Mouse (Mus musculus) naive thymus-derived CD4-positive, alpha-beta T cell, adult 2 months (primary cell): Measurements from ENCODE around the gene Mug1.
"Not testable (repeated sequence)": the region's sequence is repeated elsewhere in the genome, so short reads cannot be mapped to it uniquely, and the experiment has no call there.

Experiments
- DNase-seq: peaks from one replicate; pipeline ENCODE4 v3.0.0-alpha.2; 2011; ENCODE audit warnings: low read depth

Mug1 gene

DNA sequence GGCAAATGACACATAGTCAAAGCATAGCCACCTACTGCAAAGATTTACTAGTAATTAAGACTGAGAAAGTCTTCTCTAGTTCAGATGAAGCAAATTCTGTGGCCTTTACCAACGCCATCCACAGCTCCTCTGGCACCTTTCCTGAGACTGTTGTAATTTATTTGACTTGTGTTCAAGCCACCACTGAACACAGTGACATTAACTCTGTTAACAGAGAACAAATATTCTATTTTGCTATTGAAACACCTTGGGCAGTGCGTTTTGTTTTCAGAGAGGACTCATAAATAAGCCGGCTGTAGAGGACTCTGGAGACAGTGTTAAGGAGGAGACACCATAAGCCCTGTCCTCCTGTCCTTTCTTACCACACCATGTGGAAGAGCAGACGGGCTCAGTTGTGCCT, at the start of gene Mug1:
Mug1 (plus strand) TSS at position 271 of the 400 bp plus-strand sequence.
- not testable (repeated sequence) for DNase-seq

DNA sequence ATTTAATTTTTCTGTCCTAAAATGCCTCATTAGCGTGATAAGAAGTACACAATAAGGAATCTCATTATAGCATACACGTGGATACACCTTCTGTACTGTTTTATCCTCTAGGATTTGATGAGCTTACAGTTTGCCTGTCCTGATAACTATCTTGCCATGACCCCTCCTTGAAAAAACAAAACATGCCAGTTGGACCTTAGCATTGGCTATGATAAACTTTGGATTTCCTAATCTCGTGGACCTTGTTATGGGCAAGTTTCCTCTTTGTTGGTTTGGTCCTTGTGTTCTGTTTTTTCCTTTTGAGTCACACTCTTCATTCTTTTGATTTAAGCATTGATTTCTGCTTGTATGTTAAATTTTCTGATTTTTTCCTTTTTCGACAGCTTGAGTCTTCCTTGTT, 10.3 kb upstream of the Mug1 start:
- no peak for DNase-seq

DNA sequence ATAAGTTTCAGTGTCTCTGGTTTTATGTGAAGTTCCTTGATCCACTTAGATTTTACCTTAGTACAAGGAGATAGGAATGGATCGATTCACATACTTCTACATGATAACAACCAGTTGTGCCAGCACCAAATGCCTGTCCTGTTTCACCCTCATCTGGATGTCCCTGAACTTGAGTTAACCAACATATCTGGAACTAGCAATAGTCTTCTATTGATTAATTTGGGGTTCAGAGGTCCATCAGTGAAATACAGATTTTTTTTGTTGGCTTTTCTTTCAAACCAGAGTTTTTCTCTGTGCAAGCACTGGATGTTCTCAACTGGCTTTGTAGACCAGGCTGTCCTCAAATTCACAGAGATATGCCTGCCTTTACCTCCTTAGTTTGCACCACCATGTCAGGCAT, 2.0 kb upstream of the Mug1 start:
- no peak for DNase-seq

DNA sequence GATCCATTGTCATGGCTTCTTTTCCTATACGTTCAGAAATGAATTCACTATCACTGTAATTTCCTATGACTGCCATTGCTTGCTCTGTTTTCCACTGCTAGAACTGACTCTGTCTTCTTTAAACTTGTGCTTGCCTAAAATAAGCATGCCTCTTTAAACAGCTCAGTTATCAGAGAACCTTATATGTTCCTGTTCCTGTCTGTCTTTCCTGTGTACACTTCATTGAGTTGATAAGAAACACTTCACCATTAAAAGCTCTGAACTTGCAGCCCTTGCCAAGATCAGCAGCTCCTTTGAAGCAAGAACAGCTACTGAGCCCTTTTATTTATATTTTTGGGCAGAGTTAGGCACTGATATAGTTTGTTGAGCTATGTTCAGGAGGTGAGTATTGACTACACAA, 10.0 kb downstream of the Mug1 start:
- no peak for DNase-seq
